Mouse (Mus musculus) thymus, adult 2 months (tissue): ENCODE data around the gene Ccdc34. TPM values are rescaled to one million over a fixed set of nuclear protein-coding genes. Genes with fewer than 3 reads are reported as not detected.

Experiments
- DNase-seq: peaks from one replicate; pipeline ENCODE4 v3.0.0; 2021
- H3K27ac ChIP-seq: fragments of 200-500 bp; 2 replicates; pipeline ENCODE4 v1.5.1; 2012; ENCODE audit warnings: low read length, control low read depth; ENCODE audit not compliant: control insufficient read depth, insufficient read depth
- H3K27me3 ChIP-seq: fragments of 200-500 bp; 2 replicates; pipeline ENCODE4 v1.6.1; 2012; ENCODE audit warnings: mild to moderate bottlenecking, low read length, moderate library complexity, mixed read lengths; ENCODE audit not compliant: control insufficient read depth, insufficient read depth
- H3K36me3 ChIP-seq: fragments of 200-500 bp; 2 replicates; pipeline ENCODE4 v1.6.1; 2012; ENCODE audit warnings: mild to moderate bottlenecking, low read length, moderate library complexity; ENCODE audit not compliant: control insufficient read depth, insufficient read depth
- H3K4me1 ChIP-seq: fragments of 200-500 bp; replicated peaks from 2 replicates; pipeline ENCODE4 v1.6.1; 2012; ENCODE audit warnings: low read length; ENCODE audit not compliant: control insufficient read depth, insufficient read depth
- H3K4me3 ChIP-seq: fragments of 200-500 bp; 2 replicates; pipeline ENCODE4 v1.5.1; 2012; ENCODE audit warnings: mild to moderate bottlenecking, low read length, control low read depth, moderate library complexity; ENCODE audit not compliant: control insufficient read depth, insufficient read depth
- CTCF ChIP-seq: fragments of 200-500 bp; IDR thresholded peaks from 2 replicates; pipeline ENCODE4 v1.5.1; 2012; ENCODE audit warnings: mild to moderate bottlenecking, control low read depth, low read length, moderate library complexity, borderline replicate concordance; ENCODE audit not compliant: control insufficient read depth, poor library complexity, insufficient read depth; ENCODE audit errors: extremely low read depth
- POLR2A ChIP-seq: fragments of 200-500 bp; IDR thresholded peaks from 2 replicates; pipeline ENCODE4 v1.6.1; 2012; ENCODE audit warnings: mild to moderate bottlenecking, low read length, control low read depth, moderate library complexity; ENCODE audit not compliant: control insufficient read depth, poor library complexity, insufficient read depth; ENCODE audit errors: extremely low read depth
- WGBS: fragments of 180-500 bp; shearing (Covaris S2); methylation state at CpG from one replicate; pipeline ENCODE4 v1.1.7; 2018; 5-methylcytosine and 5-hydroxymethylcytosine counted together
- polyA plus RNA-seq: library from polyadenylated mRNA; depleted of rRNA; stranded (reverse); fragments of >200 nt; gene quantifications from 2 replicates; pipeline ENCODE4 v1.2.3, GENCODE M21; 2012

Gene Ccdc34
- polyA plus RNA-seq, 1 experiment: 17.8 TPM

DNA sequence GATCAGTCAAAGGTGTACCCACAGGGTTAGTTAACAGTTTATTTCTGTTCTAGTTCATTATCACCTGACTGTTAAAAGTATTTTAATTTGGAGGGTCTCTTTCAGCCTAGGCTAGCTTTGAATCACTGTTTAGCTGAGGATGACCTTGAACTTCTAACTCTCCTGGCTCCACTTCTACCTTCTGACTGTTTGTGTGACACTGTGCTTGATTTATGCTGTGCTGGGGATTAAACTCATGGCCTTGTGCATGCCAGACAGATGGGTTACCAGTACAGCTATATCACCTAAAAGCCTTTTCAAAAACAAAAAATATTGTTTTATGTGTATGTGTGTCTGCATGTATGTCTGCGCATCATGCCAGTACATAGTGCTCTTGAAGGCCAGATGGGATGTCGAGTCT lies 172.8 kb downstream of the Ccdc34 start:
- Histone ChIP-seq H3K36me3 (no peaks in the 10 kb centered on the region), H3K4me1 (no peaks in the 10 kb centered on the region), H3K27ac (no peak overlapping the region), H3K27me3 (no peaks in the 10 kb centered on the region), H3K4me3 (no peak overlapping the region)
- DNase-seq: no peak
- no peak for TF ChIP-seq POLR2A
- no peak for TF ChIP-seq CTCF
- WGBS: 96% methylated on average over 2 of the region's 2 CpGs

DNA sequence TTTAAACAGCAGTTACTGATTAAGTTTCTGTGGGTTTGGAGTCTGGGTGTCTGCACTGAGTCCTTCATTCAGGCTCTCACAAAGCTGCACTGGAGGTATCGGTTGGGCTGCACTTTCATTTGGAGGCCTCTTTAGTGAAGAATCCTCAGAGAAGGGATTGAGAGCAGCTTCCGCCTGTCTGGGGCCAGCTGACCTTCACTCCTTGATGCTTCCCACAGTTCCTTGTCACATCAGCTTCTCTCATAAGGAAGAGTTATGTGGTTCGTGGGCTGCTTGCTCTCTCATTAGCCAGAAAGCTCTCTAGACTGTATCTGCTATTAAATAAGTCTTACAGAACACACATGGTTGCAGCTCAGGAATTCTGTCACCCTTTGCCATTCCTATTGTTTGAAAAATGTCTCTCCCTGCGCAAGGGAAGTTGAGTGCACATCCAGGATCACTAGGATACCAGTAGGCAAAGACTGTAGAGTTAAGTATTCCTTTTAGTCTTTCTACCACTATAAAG lies 173.6 kb downstream of the Ccdc34 start:
- Histone ChIP-seq H3K27me3 (no peaks in the 10 kb centered on the region), H3K4me3 (no peak overlapping the region), H3K4me1 (no peaks in the 10 kb centered on the region), H3K36me3 (no peaks in the 10 kb centered on the region), H3K27ac (no peak overlapping the region)
- TF ChIP-seq CTCF: no peak
- TF ChIP-seq POLR2A: no peak
- 79% methylated on average over 4 of the region's 4 CpGs for WGBS
- DNase-seq: no peak

DNA sequence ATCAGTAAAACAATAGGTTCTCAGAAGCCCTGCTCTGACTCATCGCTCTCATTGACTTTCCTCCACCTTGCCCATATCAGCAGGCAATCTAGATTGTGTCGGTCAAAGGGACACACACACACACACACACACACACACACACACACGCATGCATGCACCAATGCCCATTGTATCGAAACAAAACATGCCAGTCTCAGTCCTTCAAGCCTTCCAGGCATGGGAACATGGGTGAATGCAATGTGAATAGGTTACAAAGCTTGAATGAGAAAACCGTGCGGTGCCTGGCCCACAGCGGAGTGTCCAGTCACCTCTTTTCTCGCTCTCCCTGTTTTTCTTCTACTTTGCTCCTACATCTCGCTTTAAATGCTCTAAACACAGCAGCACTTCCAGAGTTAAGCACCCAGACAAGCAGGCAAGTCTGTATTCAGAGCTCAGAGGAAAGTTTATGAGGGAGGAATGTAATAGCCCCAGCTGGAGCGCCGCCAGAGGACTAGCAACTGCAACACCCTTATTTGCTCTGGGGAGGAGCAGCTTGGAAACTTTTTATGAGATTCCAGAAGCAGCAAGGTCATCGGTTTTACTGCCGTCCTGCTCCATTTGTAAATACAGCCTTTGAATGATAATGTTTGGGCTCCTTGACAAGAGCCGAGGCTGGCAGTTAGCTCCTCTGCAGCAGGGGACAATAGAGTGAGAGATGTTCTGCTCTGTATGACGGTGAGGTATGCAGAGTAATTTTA lies 174.5 kb downstream of the Ccdc34 start:
- no peak overlapping the region for H3K4me3 ChIP-seq
- H3K27ac ChIP-seq: no peak overlapping the region
- DNase-seq: no peak
- H3K36me3 ChIP-seq: no peaks in the 10 kb centered on the region
- no peaks in the 10 kb centered on the region for H3K27me3 ChIP-seq
- no peaks in the 10 kb centered on the region for H3K4me1 ChIP-seq
- TF ChIP-seq POLR2A (no peak), CTCF (no peak)
- WGBS: 37% methylated on average over 15 of the region's 15 CpGs

DNA sequence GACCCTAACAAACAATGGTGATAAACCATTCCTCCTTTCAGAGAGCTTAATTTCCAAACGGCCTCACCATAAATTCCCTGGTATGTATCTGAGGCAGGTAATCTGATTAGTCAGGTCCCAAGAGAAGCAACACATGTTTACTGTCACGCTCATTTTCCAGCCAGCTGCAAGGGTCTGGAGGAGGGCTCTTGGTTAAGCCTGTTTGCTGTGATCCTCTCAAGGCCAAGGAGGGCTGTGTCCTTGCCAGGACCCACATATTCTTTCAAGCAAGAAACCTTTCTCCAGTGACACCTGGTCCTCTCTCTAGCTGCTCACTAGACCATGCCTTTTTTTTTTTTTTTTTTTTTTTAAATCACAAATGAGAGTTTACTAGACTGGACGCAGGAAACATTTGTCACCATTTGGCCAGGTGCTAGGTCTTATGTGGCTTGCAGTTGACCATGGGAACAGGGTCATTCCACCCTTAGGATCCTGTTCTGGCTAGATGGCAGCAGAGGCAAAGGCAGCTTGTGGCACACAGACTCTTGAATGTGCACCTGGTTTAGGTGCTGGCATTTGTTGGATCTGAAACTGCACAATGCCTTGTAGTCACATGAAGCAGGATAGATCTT lies 175.2 kb downstream of the Ccdc34 start:
- no peak overlapping the region for H3K27ac ChIP-seq
- 46% methylated on average over 3 of the region's 3 CpGs for WGBS
- TF ChIP-seq POLR2A (no peak), CTCF (no peak)
- no peaks in the 10 kb centered on the region for H3K36me3 ChIP-seq
- no peaks in the 10 kb centered on the region for H3K27me3 ChIP-seq
- H3K4me1 ChIP-seq: no peaks in the 10 kb centered on the region
- DNase-seq: no peak
- no peak overlapping the region for H3K4me3 ChIP-seq

DNA sequence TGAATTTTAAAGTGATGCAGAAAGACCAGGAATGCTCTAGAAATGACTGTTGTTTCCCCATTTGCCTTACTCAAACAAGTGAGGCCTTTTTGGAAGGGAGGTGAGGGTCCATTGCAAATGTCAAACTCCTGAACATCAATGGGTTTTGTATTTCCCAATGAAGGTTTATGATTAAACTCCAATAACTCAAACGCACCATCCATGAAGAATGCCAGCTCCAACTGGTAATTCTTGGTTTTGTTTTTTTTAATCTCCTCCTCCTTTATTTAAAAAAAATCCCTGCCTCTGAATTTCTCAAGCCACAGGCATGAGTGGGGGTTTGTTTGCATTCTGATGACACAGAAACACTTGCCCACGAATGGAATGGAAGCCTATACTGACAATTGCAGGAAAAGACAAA lies 178.9 kb downstream of the Ccdc34 start:
- H3K4me3 ChIP-seq: no peak overlapping the region
- H3K4me1 ChIP-seq: no peaks in the 10 kb centered on the region
- WGBS: 79% methylated on average over 2 of the region's 2 CpGs
- no peak overlapping the region for H3K27ac ChIP-seq
- no peaks in the 10 kb centered on the region for H3K27me3 ChIP-seq
- no peak for DNase-seq
- no peaks in the 10 kb centered on the region for H3K36me3 ChIP-seq
- TF ChIP-seq CTCF: no peak
- TF ChIP-seq POLR2A: no peak

DNA sequence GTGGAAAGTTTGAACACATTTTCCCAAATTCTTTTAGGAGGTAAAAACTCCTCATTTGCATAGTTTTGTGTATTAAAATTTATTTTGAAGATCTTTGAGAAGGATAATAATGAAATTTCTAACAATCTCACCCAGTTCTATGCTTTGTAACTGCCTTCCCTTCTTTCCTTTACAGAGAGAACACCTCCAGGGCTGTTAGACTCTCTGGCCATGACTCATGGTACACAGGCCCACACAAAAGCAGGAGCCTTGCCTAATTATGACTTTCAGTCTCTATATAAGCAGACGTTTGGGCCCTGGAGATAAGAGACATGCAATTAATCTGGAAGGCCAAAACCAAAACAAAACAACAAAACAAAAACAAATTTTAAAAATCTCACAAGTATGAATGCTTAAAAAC lies 182.0 kb downstream of the Ccdc34 start:
- Histone ChIP-seq H3K27me3 (no peaks in the 10 kb centered on the region), H3K4me1 (no peaks in the 10 kb centered on the region), H3K36me3 (no peaks in the 10 kb centered on the region), H3K4me3 (no peak overlapping the region), H3K27ac (no peak overlapping the region)
- TF ChIP-seq CTCF (no peak), POLR2A (no peak)
- whole genome bisulfite sequencing: 67% methylated on average over 1 of the region's 1 CpGs
- DNase-seq: no peak

DNA sequence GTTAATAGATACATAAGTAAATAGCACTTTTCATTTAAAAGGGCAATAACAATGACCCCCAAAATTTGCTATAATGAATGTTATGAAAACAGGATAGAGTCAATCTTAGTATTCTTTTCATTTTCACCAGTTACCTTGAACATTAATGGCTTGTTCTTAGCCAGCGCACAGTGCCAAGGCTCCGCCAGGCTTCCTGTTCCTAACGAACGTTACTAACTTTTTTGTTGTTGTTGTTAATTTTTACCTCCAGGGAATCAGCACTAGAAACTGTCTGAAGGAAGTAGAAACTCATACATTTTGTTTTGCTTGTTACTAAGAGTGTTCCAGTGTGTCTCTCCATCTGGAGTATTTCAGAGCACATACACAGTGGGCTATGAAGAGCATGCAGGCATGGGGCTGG lies 184.2 kb downstream of the Ccdc34 start:
- TF ChIP-seq CTCF (no peak), POLR2A (no peak)
- WGBS: 80% methylated on average over 4 of the region's 4 CpGs
- Histone ChIP-seq H3K27me3 (no peaks in the 10 kb centered on the region), H3K4me3 (no peak overlapping the region), H3K4me1 (no peaks in the 10 kb centered on the region), H3K27ac (no peak overlapping the region), H3K36me3 (no peaks in the 10 kb centered on the region)
- DNase-seq: no peak
